Mouse (Mus musculus) ES-CJ7 (cell line): ENCODE results near the gene Hnrnpa0.
"Not testable (repeated sequence)": the region's sequence is repeated elsewhere in the genome, so short reads cannot be mapped to it uniquely, and the experiment has no call there.

Experiments
- DNase-seq: peaks from one replicate; pipeline ENCODE4 v3.0.0; 2011; ENCODE audit warnings: low read depth, low spot score

The Hnrnpa0 gene

GRCm38 (mm10) chr13:58128396-58128767 lies at the start of gene Hnrnpa0:
TSS of gene Hnrnpa0 (minus strand) at chr13:58128556.
- DNase-seq, result peak; percentile 92

- peak; percentile 64 for DNase-seq
Observed at GRCm38 (mm10) chr13:58177511-58178208, 49.3 kb upstream of the Hnrnpa0 start.

- no peak for DNase-seq
Observed at GRCm38 (mm10) chr13:58176105-58176504, 47.7 kb upstream of the Hnrnpa0 start.

- DNase-seq, result no peak
Observed at GRCm38 (mm10) chr13:58168119-58168518, 39.8 kb upstream of the Hnrnpa0 start.

- no peak for DNase-seq
Observed at GRCm38 (mm10) chr13:58163343-58163742, 35.0 kb upstream of the Hnrnpa0 start.

- DNase-seq, result no peak
Observed at GRCm38 (mm10) chr13:58160761-58161160, 32.4 kb upstream of the Hnrnpa0 start.

GRCm38 (mm10) chr13:58158099-58158912 lies 29.9 kb upstream of the Hnrnpa0 start:
- peak; percentile 96 for DNase-seq

- DNase-seq, result peak; percentile 57
Observed at GRCm38 (mm10) chr13:58157447-58158098, 29.2 kb upstream of the Hnrnpa0 start, which contains the start of gene Idnk. TSS of gene Idnk (plus strand) at chr13:58157649.

- DNase-seq, result no peak
Observed at GRCm38 (mm10) chr13:58157036-58157435, 28.7 kb upstream of the Hnrnpa0 start.

GRCm38 (mm10) chr13:58156031-58156430 lies 27.7 kb upstream of the Hnrnpa0 start:
- no peak for DNase-seq

GRCm38 (mm10) chr13:58150442-58150841 lies 22.1 kb upstream of the Hnrnpa0 start:
- DNase-seq, result no peak

- no peak for DNase-seq
Observed at GRCm38 (mm10) chr13:58149629-58150028, 21.3 kb upstream of the Hnrnpa0 start.

- peak; percentile 51 for DNase-seq
Observed at GRCm38 (mm10) chr13:58149033-58149558, 20.7 kb upstream of the Hnrnpa0 start.

- peak; percentile 84 for DNase-seq
Observed at GRCm38 (mm10) chr13:58148256-58148831, 20.0 kb upstream of the Hnrnpa0 start.

GRCm38 (mm10) chr13:58147760-58148159 lies 19.4 kb upstream of the Hnrnpa0 start:
- DNase-seq, result no peak

GRCm38 (mm10) chr13:58146603-58147002 lies 18.2 kb upstream of the Hnrnpa0 start:
- not testable (repeated sequence) for DNase-seq

GRCm38 (mm10) chr13:58131692-58132091 lies 3.3 kb upstream of the Hnrnpa0 start:
- DNase-seq, result peak; percentile 43

GRCm38 (mm10) chr13:58129687-58130246 lies 1.4 kb upstream of the Hnrnpa0 start:
- peak; percentile 29 for DNase-seq

- DNase-seq, result peak; percentile 95
Observed at GRCm38 (mm10) chr13:58128768-58129671, 664 bp upstream of the Hnrnpa0 start.

GRCm38 (mm10) chr13:58127766-58128361 lies 492 bp downstream of the Hnrnpa0 start:
- peak; percentile 33 for DNase-seq
